Mouse (Mus musculus) lung, embryonic 16.5 days (tissue): ENCODE results near the gene Slirp. TPM values are rescaled to one million over a fixed set of nuclear protein-coding genes. Genes with fewer than 3 reads are reported as not detected.

Experiments used
- ATAC-seq: fragments of 200-750 bp; cut with Nextera tagmentation; 2 replicates; pipeline ENCODE4 v1.8.0; 2017; ENCODE audit warnings: low read depth, mild to moderate bottlenecking, moderate library complexity
- H3K27ac ChIP-seq: fragments of 300-500 bp; sonication (generic); 2 replicates; pipeline ENCODE4 v1.5.1; 2014; ENCODE audit warnings: mild to moderate bottlenecking, control low read depth, low read length
- H3K27me3 ChIP-seq: fragments of 300-500 bp; sonication (generic); 2 replicates; pipeline ENCODE4 v1.6.1; 2014; ENCODE audit warnings: low read depth, low read length, mixed read lengths; ENCODE audit not compliant: control insufficient read depth, insufficient read depth
- H3K36me3 ChIP-seq: fragments of 300-500 bp; sonication (generic); 2 replicates; pipeline ENCODE4 v1.6.1; 2014; ENCODE audit warnings: low read length; ENCODE audit not compliant: control insufficient read depth, insufficient read depth
- H3K4me1 ChIP-seq: fragments of 300-500 bp; sonication (generic); replicated peaks from 2 replicates; pipeline ENCODE4 v1.6.1; 2014; ENCODE audit warnings: low read length, mixed read lengths; ENCODE audit not compliant: control insufficient read depth, insufficient read depth
- H3K4me2 ChIP-seq: fragments of 300-500 bp; sonication (generic); 2 replicates; pipeline ENCODE4 v1.6.1; 2014; ENCODE audit warnings: low read depth, low read length, control low read depth
- H3K4me3 ChIP-seq: fragments of 300-500 bp; sonication (generic); 2 replicates; pipeline ENCODE4 v1.5.1; 2014; ENCODE audit warnings: mild to moderate bottlenecking, low read length, control low read depth
- H3K9ac ChIP-seq: fragments of 300-500 bp; sonication (generic); 2 replicates; pipeline ENCODE4 v1.6.1; 2014; ENCODE audit warnings: low read length, control low read depth
- H3K9me3 ChIP-seq: fragments of 300-500 bp; sonication (generic); 2 replicates; pipeline ENCODE4 v1.6.1; 2016; ENCODE audit warnings: low read length; ENCODE audit not compliant: control insufficient read depth
- WGBS: fragments of 180-500 bp; shearing (Covaris S2); extraction: QIAGEN DNeasy Blood & Tissue Kit; methylation state at CpG from one replicate; pipeline ENCODE4 v1.1.7; 2014; 5-methylcytosine and 5-hydroxymethylcytosine counted together
- polyA plus RNA-seq: library from polyadenylated mRNA; unstranded; fragments of >200 nt; fragmentation: Nextera tagmentation; extraction: Ambion mirVana; gene quantifications from 2 replicates; pipeline ENCODE4 v1.2.1, GENCODE M21; 2015

Gene Slirp
- polyA plus RNA-seq, 1 experiment from 2014 or later, result 303 TPM

DNA sequence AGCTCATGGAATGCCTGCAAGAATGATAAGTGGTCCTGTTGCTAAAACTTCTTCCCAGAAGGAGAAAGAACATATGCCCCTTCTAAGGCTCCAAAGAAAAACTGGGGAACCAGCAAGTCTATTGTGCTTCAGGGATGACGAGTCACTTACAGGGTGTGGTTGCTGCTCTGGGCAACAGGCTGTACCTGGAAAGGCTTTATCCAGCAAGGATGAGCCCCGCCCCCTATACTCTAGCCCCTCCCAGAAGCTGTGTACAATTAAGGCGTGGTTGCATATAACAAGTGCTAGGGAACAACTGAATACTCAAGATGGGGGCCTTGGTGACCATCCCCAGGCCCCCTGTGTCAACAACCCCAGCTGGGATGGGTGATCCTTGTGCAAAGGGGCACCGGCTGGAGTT lies 34.6 kb upstream of the Slirp start:
- H3K4me2 ChIP-seq, result no peak overlapping the region
- 79% methylated on average over 4 of the region's 4 CpGs for WGBS
- no peaks in the 10 kb centered on the region for H3K9me3 ChIP-seq
- no peak overlapping the region for H3K4me3 ChIP-seq
- no peaks in the 10 kb centered on the region for H3K36me3 ChIP-seq
- no peak for ATAC-seq
- no peaks in the 10 kb centered on the region for H3K27me3 ChIP-seq
- H3K4me1 ChIP-seq, result peaks cover 6% of the 10 kb centered on the region; the same call in 1 of the 2 replicates
- H3K9ac ChIP-seq, result no peak overlapping the region
- no peak overlapping the region for H3K27ac ChIP-seq

DNA sequence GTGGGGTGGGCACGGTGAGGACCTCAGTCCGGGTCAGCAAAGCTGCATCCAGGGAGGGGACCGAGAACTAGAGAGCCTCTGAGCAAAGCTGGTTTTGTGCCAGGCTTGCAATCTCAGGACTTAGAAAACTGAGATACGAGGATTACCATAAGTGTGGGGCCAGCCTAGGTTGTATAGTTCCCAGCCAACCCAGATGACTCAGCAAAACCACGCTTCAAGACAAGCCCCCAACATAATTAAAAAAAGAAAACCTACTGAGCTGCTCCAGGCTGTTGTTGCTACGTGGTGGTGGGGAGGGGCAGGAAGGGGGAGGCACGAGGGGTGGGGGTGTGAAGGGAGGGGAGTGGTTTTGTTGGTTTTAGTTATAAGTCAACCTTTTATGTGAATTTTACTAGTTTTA lies 32.7 kb upstream of the Slirp start:
- H3K4me3 ChIP-seq, result no peak overlapping the region
- no peak overlapping the region for H3K27ac ChIP-seq
- peaks cover 3% of the 10 kb centered on the region; the same call in 1 of the 2 replicates for H3K4me1 ChIP-seq
- H3K9ac ChIP-seq, result no peak overlapping the region
- no peaks in the 10 kb centered on the region for H3K36me3 ChIP-seq
- no peaks in the 10 kb centered on the region for H3K27me3 ChIP-seq
- ATAC-seq, result 0 out of 2 replicates have a peak, but pooled peaks have one; percentile 9
- no peak overlapping the region for H3K4me2 ChIP-seq
- 31% methylated on average over 7 of the region's 7 CpGs for WGBS
- no peaks in the 10 kb centered on the region for H3K9me3 ChIP-seq

DNA sequence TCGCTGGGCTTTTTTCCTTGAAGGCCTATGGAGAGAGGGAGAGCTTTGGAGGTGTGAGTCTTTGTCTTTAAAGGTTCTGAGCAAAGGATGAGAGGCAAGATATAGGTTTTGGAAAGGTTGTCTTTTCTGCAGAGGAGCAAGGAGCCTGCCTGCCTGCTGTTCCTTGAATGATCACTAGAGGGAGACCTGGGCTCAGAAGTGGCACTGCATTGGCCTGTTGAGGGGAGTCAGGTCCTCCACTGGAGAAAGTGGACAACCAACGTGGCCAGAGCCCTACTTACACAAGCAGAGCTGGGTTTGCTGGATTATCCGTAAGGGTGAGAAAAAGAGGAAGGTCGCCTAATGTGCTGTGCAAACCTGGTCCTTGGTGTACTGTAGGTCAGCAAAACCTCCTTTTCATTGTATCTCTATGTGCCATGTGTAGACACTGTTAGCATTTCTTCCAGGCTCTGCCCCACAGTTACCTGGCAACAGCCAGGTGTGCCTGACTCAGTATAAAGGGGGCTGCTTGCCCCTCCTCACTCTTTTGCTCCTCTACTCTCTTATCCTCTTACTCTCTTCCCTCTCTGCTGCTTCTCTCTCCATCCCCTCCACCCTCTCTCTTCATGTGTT lies 30.4 kb upstream of the Slirp start:
- no peaks in the 10 kb centered on the region for H3K36me3 ChIP-seq
- no peaks in the 10 kb centered on the region for H3K9me3 ChIP-seq
- H3K27ac ChIP-seq, result no peak overlapping the region
- H3K4me2 ChIP-seq, result no peak overlapping the region
- peaks cover 2% of the 10 kb centered on the region; the same call in 1 of the 2 replicates for H3K4me1 ChIP-seq
- peak; percentile 45; the same call in 1 of the 2 replicates for ATAC-seq
- no peak overlapping the region for H3K4me3 ChIP-seq
- no peaks in the 10 kb centered on the region for H3K27me3 ChIP-seq
- no peak overlapping the region for H3K9ac ChIP-seq
- 17% methylated on average over 4 of the region's 4 CpGs for WGBS

DNA sequence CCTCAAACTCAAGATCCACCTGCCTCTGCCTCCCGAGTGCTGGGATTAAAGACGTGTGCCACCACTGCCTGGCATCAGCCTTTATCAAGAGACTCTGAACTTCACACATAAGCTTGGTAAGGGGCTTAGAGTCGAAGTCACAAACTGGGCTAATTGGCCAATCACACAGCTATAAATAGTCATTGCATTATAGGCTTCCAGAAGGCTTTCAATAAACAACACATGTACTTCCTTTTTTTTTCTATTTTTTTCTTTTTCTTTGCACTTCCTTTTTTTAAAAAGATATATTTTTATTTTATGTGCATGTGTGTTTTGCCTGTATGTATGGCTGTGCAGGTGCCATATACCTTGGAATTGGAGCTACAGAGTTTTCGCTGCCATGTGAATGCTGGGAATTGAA lies 28.3 kb upstream of the Slirp start:
- H3K27ac ChIP-seq, result no peak overlapping the region
- H3K36me3 ChIP-seq, result no peaks in the 10 kb centered on the region
- H3K27me3 ChIP-seq, result no peaks in the 10 kb centered on the region
- WGBS, result 58% methylated on average over 4 of the region's 4 CpGs
- no peaks in the 10 kb centered on the region; the same call in 1 of the 2 replicates for H3K4me1 ChIP-seq
- no peak overlapping the region for H3K9ac ChIP-seq
- ATAC-seq, result no peak
- no peaks in the 10 kb centered on the region for H3K9me3 ChIP-seq
- H3K4me3 ChIP-seq, result no peak overlapping the region
- no peak overlapping the region for H3K4me2 ChIP-seq

GRCm38 (mm10) chr12:87416690-87417089 lies 27.0 kb upstream of the Slirp start:
- H3K4me2 ChIP-seq, result no peak overlapping the region
- H3K36me3 ChIP-seq, result no peaks in the 10 kb centered on the region
- no peak overlapping the region for H3K9ac ChIP-seq
- no peaks in the 10 kb centered on the region for H3K4me1 ChIP-seq
- WGBS, result 24% methylated on average over 7 of the region's 7 CpGs
- ATAC-seq, result peak; percentile 55; the same call in 1 of the 2 replicates
- H3K9me3 ChIP-seq, result no peaks in the 10 kb centered on the region
- H3K4me3 ChIP-seq, result no peak overlapping the region
- no peaks in the 10 kb centered on the region for H3K27me3 ChIP-seq
- H3K27ac ChIP-seq, result no peak overlapping the region

DNA sequence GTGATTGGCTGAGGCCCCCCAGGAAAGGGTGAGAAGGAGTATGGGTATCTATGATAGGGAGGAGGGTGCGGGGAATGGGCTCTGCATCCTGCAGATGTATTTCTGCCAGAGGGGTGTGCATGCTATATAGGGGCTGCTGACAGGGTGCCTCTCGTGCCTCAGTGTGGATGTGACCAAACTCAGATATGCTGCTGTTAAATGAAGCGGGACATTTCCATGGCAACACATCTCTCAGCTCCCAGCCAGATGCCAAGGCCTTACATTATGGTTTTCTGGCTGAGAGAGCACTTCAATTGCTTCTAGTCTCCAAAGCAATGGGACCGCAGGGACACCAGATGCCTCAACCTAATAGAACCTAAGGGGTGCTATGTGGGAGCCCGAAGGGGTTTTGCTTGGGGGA lies 24.8 kb upstream of the Slirp start:
- ATAC-seq, result no peak
- H3K9ac ChIP-seq, result no peak overlapping the region
- H3K4me2 ChIP-seq, result no peak overlapping the region
- no peak overlapping the region for H3K27ac ChIP-seq
- no peaks in the 10 kb centered on the region for H3K9me3 ChIP-seq
- H3K36me3 ChIP-seq, result peaks cover 7% of the 10 kb centered on the region; the same call in 1 of the 2 replicates
- no peaks in the 10 kb centered on the region for H3K27me3 ChIP-seq
- no peak overlapping the region for H3K4me3 ChIP-seq
- 74% methylated on average over 5 of the region's 5 CpGs for WGBS
- no peaks in the 10 kb centered on the region for H3K4me1 ChIP-seq

DNA sequence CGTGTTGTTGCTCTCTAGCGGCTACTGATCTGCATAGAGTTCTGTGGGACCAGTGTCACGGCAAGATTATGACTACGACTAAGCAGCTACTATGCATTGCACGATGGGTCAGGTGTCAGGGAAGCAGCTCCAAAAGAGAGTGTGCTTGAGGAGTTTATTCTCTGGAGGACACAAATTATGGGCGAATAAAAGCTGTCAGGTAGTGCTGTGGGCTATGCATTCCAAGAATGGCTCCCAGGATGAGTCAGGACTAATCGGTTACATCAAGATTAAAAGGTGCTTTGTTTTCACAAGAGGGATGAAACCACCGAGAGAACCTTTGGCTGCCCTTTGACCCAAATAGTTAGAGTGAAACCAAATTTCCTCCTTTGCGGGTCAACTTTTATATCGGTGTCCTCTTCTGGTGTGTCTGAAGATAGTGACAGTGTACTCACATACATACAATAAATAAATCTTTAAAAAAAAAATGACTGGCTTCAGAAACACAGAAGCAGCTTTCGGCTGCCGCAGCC lies 23.7 kb upstream of the Slirp start:
- H3K4me2 ChIP-seq, result no peak overlapping the region
- H3K27ac ChIP-seq, result no peak overlapping the region
- H3K4me1 ChIP-seq, result no peaks in the 10 kb centered on the region
- H3K9ac ChIP-seq, result no peak overlapping the region
- H3K9me3 ChIP-seq, result no peaks in the 10 kb centered on the region
- no peaks in the 10 kb centered on the region for H3K27me3 ChIP-seq
- no peak for ATAC-seq
- 53% methylated on average over 12 of the region's 12 CpGs for WGBS
- peaks cover 8% of the 10 kb centered on the region; the same call in 1 of the 2 replicates for H3K36me3 ChIP-seq
- H3K4me3 ChIP-seq, result no peak overlapping the region

DNA sequence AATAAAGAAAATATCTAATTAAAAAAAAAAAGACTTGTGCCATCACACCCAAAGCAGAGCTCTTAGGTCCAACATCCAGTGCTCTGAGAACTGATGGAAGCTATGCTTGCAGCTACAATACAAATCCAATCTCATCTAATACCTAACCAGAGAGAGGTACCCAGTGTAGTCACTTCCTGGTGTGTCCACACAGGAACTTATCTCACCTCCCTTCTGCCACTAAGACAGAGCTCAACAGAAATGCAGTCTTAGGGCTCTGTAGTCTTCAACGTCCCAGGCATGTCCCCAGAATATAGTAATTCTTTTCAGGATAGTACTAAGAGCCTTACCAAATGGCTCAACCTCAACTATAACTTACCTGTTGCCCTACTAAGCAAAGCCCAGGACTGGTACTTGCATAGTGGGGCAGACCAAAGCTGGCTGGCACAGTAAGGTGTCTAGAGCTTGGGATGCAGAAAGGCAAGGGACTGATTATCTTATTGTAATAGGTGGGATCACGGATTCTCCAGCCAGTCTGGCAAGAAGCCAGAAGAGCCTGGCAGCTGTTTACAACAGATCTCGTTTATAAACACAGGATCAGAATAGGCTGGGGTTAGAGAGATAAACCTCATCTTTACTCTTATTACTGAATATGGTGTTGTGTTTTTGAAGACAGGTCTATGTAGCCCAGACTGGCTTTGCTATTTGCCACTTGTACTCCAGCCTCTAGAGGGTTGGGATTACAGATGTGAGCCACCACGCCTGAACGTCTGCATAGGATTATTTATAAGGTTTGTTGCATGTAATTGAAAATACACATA lies 21.8 kb upstream of the Slirp start:
- Histone ChIP-seq H3K4me3 (no peak overlapping the region), H3K27me3 (no peaks in the 10 kb centered on the region), H3K36me3 (peaks cover 19% of the 10 kb centered on the region), H3K4me1 (no peaks in the 10 kb centered on the region), H3K9ac (no peak overlapping the region), H3K4me2 (no peak overlapping the region), H3K27ac (no peak overlapping the region), H3K9me3 (no peaks in the 10 kb centered on the region)
- 60% methylated on average over 5 of the region's 5 CpGs for WGBS
- no peak for ATAC-seq

GRCm38 (mm10) chr12:87423700-87424099 lies 20.0 kb upstream of the Slirp start:
- no peak for ATAC-seq
- Histone ChIP-seq H3K4me2 (no peak overlapping the region), H3K9me3 (no peaks in the 10 kb centered on the region), H3K27me3 (no peaks in the 10 kb centered on the region), H3K4me3 (no peak overlapping the region), H3K9ac (no peak overlapping the region), H3K4me1 (no peaks in the 10 kb centered on the region), H3K27ac (no peak overlapping the region), H3K36me3 (peaks cover 35% of the 10 kb centered on the region)
- 50% methylated on average over 1 of the region's 1 CpGs for WGBS
